Mouse (Mus musculus) intestine, postnatal 0 days (tissue): ENCODE data around the gene Pcx. TPM values are rescaled to one million over a fixed set of nuclear protein-coding genes. Genes with fewer than 3 reads are reported as not detected.

Experiments used
- ATAC-seq: fragments of 200-750 bp; cut with Nextera tagmentation; 2 replicates; pipeline ENCODE4 v1.8.0; 2017; ENCODE audit warnings: mild to moderate bottlenecking, moderate TSS enrichment, moderate library complexity
- H3K27ac ChIP-seq: fragments of 300-500 bp; sonication (generic); 2 replicates; pipeline ENCODE4 v1.5.1; 2014; ENCODE audit warnings: mild to moderate bottlenecking, low read depth, low read length, moderate library complexity
- H3K27me3 ChIP-seq: fragments of 300-500 bp; sonication (generic); replicated peaks from 2 replicates; pipeline ENCODE4 v1.6.1; 2014; ENCODE audit warnings: low read length, mixed read lengths; ENCODE audit not compliant: control insufficient read depth, insufficient read depth
- H3K36me3 ChIP-seq: fragments of 300-500 bp; sonication (generic); 2 replicates; pipeline ENCODE4 v1.6.1; 2014; ENCODE audit warnings: mild to moderate bottlenecking, moderate library complexity; ENCODE audit not compliant: control insufficient read depth, insufficient read depth
- H3K4me1 ChIP-seq: fragments of 300-500 bp; sonication (generic); replicated peaks from 2 replicates; pipeline ENCODE4 v1.6.1; 2014; ENCODE audit warnings: antibody characterized with exemption, low read length, mixed read lengths; ENCODE audit not compliant: control insufficient read depth, insufficient read depth
- H3K4me2 ChIP-seq: fragments of 300-500 bp; sonication (generic); replicated peaks from 2 replicates; pipeline ENCODE4 v1.6.1; 2014; ENCODE audit warnings: low read depth, mild to moderate bottlenecking, moderate library complexity
- H3K4me3 ChIP-seq: fragments of 300-500 bp; sonication (generic); 2 replicates; pipeline ENCODE4 v1.5.1; 2014; ENCODE audit warnings: low read depth, low read length
- H3K9ac ChIP-seq: fragments of 300-500 bp; sonication (generic); 2 replicates; pipeline ENCODE4 v1.6.1; 2014; ENCODE audit warnings: mild to moderate bottlenecking, low read depth, low read length
- H3K9me3 ChIP-seq: fragments of 300-500 bp; sonication (generic); 2 replicates; pipeline ENCODE4 v1.6.1; 2016; ENCODE audit warnings: mixed run types; ENCODE audit not compliant: control insufficient read depth
- CTCF ChIP-seq: sonication (generic); IDR thresholded peaks from 2 replicates; pipeline ENCODE4 v1.5.1; 2016; ENCODE audit warnings: low read depth, mild to moderate bottlenecking, control low read depth, antibody characterized with exemption, moderate library complexity
- WGBS: fragments of 180-500 bp; shearing (Covaris S2); extraction: QIAGEN DNeasy Blood & Tissue Kit; methylation state at CpG from one replicate; pipeline ENCODE4 v1.1.7; 2014; 5-methylcytosine and 5-hydroxymethylcytosine counted together
- polyA plus RNA-seq: library from polyadenylated mRNA; unstranded; fragments of >200 nt; fragmentation: Nextera tagmentation; extraction: Ambion mirVana; gene quantifications from 2 replicates; pipeline ENCODE4 v1.2.1, GENCODE M21; 2015

The Pcx gene
- polyA plus RNA-seq, 1 experiment from 2014 or later, result 6.1 TPM

DNA sequence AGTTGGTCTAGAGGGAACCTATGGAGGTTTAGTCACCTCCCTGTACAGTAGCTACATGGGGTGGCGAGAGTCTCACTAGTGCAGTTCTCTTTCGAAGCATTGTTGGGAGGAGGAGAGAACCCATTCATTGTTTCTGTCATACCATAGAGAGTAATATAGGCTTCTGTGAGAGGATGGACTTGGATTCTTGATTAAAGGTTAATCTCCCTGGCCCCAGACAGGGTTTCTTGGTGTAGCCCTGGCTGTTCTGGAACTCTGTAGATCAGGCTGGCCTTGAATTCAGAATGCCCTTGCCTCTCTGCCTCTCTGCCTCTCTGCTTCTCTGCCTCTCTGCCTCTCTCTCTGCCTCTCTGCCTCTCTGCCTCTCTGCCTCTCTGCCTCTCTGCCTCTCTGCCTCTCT lies 46.5 kb downstream of the Pcx start:
- WGBS, result 79% methylated on average over 2 of the region's 2 CpGs
- Histone ChIP-seq H3K9me3 (no peaks in the 10 kb centered on the region), H3K27ac (no peak overlapping the region), H3K9ac (no peak overlapping the region), H3K36me3 (no peaks in the 10 kb centered on the region), H3K27me3 (no peaks in the 10 kb centered on the region), H3K4me3 (no peak overlapping the region), H3K4me2 (no peak overlapping the region), H3K4me1 (no peaks in the 10 kb centered on the region; the same call in 1 of the 2 replicates)
- no peak for TF ChIP-seq CTCF
- ATAC-seq, result no peak

DNA sequence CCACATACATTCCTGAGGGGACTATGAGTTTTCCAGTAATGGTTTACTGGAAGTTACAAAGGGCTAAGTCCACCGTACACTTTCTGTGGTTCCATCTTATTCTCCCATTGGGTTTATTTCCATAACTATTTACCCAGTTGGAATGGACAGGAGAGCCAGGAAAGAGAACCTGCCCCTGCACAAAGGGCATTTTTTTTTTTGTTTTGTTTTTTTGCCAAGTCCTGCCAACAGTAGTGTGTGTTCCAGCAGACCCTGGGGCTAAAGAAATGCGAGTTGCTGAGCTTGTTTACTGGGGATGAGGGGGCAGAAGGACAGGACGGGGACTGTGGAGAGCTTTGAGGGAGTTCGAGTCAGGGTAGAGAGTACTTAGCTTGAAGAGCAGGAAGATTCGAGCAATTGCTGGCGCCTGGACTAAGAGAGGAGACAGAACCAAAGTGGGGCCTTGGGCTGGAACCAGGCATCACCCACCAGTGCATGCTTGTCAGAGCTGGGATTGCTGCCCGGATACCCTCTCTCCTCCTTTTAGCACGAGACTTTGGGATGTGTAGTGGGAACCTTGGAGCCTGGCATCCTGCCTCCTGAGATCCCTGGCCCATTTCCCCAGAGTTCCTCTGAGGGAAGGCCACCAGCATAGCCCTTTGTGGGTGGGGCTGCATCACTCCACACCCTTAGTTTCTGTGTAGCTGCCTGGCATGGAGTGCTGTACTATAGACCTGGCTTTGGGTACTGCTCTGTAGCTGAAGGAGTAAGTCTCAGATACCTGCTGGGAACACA lies 47.7 kb downstream of the Pcx start:
- Histone ChIP-seq H3K36me3 (no peaks in the 10 kb centered on the region), H3K9me3 (no peaks in the 10 kb centered on the region), H3K27me3 (no peaks in the 10 kb centered on the region), H3K4me2 (no peak overlapping the region), H3K4me3 (no peak overlapping the region), H3K9ac (no peak overlapping the region), H3K27ac (no peak overlapping the region), H3K4me1 (no peaks in the 10 kb centered on the region; the same call in 1 of the 2 replicates)
- WGBS, result 74% methylated on average over 8 of the region's 8 CpGs
- no peak for TF ChIP-seq CTCF
- no peak for ATAC-seq

DNA sequence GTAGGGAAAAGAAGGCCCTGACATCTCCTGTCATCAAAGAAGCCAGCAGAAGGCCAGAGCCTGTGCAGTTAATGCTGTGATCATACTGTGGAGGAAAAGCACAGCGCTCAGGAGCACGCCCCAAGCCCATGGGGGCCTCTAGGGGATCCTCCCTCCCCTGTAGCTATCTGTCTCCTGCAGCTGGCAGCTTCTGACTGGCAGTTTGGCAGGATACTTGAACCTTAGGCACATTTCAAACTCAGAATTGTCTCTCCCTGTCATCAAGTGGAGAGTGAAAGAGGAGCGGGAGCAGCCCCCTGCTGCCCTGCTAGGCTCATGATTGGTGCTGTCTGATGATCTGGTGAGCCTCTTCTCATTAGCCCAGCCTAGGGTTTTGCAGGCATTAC lies 48.3 kb downstream of the Pcx start:
- Histone ChIP-seq H3K27me3 (no peaks in the 10 kb centered on the region), H3K4me1 (no peaks in the 10 kb centered on the region; the same call in 1 of the 2 replicates), H3K4me3 (no peak overlapping the region), H3K36me3 (no peaks in the 10 kb centered on the region), H3K4me2 (no peak overlapping the region), H3K9ac (no peak overlapping the region), H3K27ac (no peak overlapping the region), H3K9me3 (no peaks in the 10 kb centered on the region)
- no peak for TF ChIP-seq CTCF
- 83% methylated on average over 3 of the region's 3 CpGs for WGBS
- no peak for ATAC-seq

DNA sequence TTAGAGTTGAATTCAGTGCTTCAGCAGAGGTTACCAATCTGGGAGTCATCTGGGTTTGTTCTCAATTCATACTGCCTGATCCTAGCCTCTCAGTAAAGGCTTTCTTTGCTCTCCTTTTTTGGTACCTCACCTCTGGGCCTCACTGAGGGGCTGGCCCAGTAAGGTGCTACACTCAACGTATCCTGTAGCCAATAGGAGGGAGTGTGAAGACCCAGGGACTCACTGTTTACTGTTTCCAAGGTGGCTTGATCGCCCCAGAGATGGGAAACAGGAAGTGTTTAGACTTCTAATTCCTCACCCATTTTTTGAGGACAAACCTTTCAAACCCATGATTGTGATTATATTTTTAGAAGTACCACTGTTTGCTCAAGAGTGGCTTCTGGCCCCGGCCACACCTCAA lies 48.7 kb downstream of the Pcx start:
- Histone ChIP-seq H3K9me3 (no peaks in the 10 kb centered on the region), H3K27ac (no peak overlapping the region), H3K4me1 (no peaks in the 10 kb centered on the region; the same call in 1 of the 2 replicates), H3K9ac (no peak overlapping the region), H3K27me3 (no peaks in the 10 kb centered on the region), H3K4me2 (no peak overlapping the region), H3K36me3 (no peaks in the 10 kb centered on the region), H3K4me3 (no peak overlapping the region)
- 39% methylated on average over 3 of the region's 3 CpGs for WGBS
- no peak for ATAC-seq
- TF ChIP-seq CTCF, result no peak

DNA sequence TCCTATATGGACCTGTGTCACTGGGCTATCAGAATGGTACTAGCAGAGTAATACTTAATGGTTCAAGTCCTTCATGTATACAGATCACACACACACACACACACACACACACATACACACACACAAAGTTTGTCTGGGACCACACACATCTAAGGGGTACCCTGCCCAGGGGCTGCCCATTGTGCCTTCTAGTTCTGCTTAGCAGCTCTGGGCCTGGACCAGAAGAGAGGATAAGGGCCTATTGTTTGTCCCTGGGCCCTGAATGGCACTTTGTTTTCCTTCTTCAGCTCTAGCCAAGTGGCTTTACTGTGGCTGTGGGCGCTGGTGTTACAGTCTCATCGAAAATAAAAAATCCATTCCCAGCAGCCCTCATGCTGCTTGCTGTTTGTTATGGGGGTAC lies 49.3 kb downstream of the Pcx start:
- Histone ChIP-seq H3K27me3 (no peaks in the 10 kb centered on the region), H3K4me3 (no peak overlapping the region), H3K9me3 (no peaks in the 10 kb centered on the region), H3K36me3 (no peaks in the 10 kb centered on the region), H3K4me2 (no peak overlapping the region), H3K27ac (no peak overlapping the region), H3K9ac (no peak overlapping the region), H3K4me1 (no peaks in the 10 kb centered on the region; the same call in 1 of the 2 replicates)
- 84% methylated on average over 2 of the region's 2 CpGs for WGBS
- no peak for TF ChIP-seq CTCF
- no peak for ATAC-seq

DNA sequence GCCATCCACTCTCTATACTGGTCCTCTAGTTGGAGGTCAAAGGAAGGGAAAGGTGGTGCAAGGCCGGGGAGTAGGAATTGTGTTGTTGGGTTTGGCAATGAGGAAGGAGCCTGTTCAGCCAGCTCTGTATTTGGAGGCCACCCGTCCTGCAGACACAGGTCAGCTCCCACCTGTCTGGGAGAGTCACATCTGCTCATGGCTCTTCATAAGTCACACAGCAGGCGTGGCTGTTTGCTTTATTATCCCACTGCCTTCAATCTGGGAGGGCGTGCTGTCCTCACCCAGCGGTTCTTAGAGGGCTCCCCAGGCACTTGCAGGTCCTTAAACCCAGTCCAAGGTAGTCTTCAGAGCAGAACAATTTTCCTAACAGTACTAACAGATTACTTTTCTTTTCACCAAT lies 49.9 kb downstream of the Pcx start:
- Histone ChIP-seq H3K4me2 (no peak overlapping the region), H3K9ac (no peak overlapping the region), H3K9me3 (no peaks in the 10 kb centered on the region), H3K4me1 (no peaks in the 10 kb centered on the region; the same call in 1 of the 2 replicates), H3K27me3 (no peaks in the 10 kb centered on the region), H3K4me3 (no peak overlapping the region), H3K27ac (no peak overlapping the region), H3K36me3 (no peaks in the 10 kb centered on the region)
- WGBS, result 50% methylated on average over 5 of the region's 5 CpGs
- TF ChIP-seq CTCF, result no peak
- no peak for ATAC-seq
